Mouse (Mus musculus): Measurements from ENCODE around the gene Slc16a1. TPM values are rescaled to one million over a fixed set of nuclear protein-coding genes. Genes with fewer than 3 reads are reported as not detected.
"Not testable (repeated sequence)": the region's sequence is repeated elsewhere in the genome, so short reads cannot be mapped to it uniquely, and the experiment has no call there.

Gene Slc16a1
- total RNA-seq, 2 experiments from 2014 or later = 49.3 to 122 TPM

- DNase-seq (ENCODE audit: low spot score in 2 of 2) = no peak
These were observed 33.1 kb downstream of the Slc16a1 start for GRCm38 (mm10) chr3:104671543-104671942.

- DNase-seq (ENCODE audit: low spot score in 2 of 2) = no peak
These were observed 33.6 kb downstream of the Slc16a1 start for GRCm38 (mm10) chr3:104672041-104672440.

- DNase-seq (ENCODE audit: low spot score in 2 of 2) = no peak
These were observed 35.3 kb downstream of the Slc16a1 start for GRCm38 (mm10) chr3:104673642-104674328.

GRCm38 (mm10) chr3:104674329-104675220 lies 36.1 kb downstream of the Slc16a1 start:
- no peak for DNase-seq (ENCODE audit: low spot score in 2 of 2)

GRCm38 (mm10) chr3:104675258-104675851 lies 36.9 kb downstream of the Slc16a1 start:
- peak; percentile 64 to 75 for DNase-seq (ENCODE audit: low spot score in 2 of 2)

GRCm38 (mm10) chr3:104677781-104678180 lies 39.3 kb downstream of the Slc16a1 start:
- DNase-seq (ENCODE audit: low spot score in 2 of 2) = no peak

- DNase-seq (ENCODE audit: low spot score in 2 of 2) = no peak
These were observed 40.4 kb downstream of the Slc16a1 start for GRCm38 (mm10) chr3:104678826-104679225.

GRCm38 (mm10) chr3:104682671-104683504 lies 44.4 kb downstream of the Slc16a1 start:
- peak; percentile 43 to 53 for DNase-seq (ENCODE audit: low spot score in 2 of 2)

- peak; percentile 68 to 73 for DNase-seq (ENCODE audit: low spot score in 2 of 2)
These were observed 62.4 kb downstream of the Slc16a1 start for GRCm38 (mm10) chr3:104700751-104701335.

GRCm38 (mm10) chr3:104701761-104702160 lies 63.3 kb downstream of the Slc16a1 start:
- no peak for DNase-seq (ENCODE audit: low spot score in 2 of 2)

GRCm38 (mm10) chr3:104703941-104704340 lies 65.5 kb downstream of the Slc16a1 start:
- DNase-seq (ENCODE audit: low spot score in 2 of 2) = no peak

- no peak for DNase-seq (ENCODE audit: low spot score in 2 of 2)
These were observed 68.0 kb downstream of the Slc16a1 start for GRCm38 (mm10) chr3:104706446-104706845.

- peak in 1 of 2 experiments; percentile 6 for DNase-seq (ENCODE audit: low spot score in 2 of 2)
These were observed 68.7 kb downstream of the Slc16a1 start for GRCm38 (mm10) chr3:104706951-104707771.

- not testable (repeated sequence) for DNase-seq (ENCODE audit: low spot score in 2 of 2)
These were observed 69.3 kb downstream of the Slc16a1 start for GRCm38 (mm10) chr3:104707772-104708144.

Other genes starting within 250 kb of the Slc16a1 start
- gene Lrig2, start 126.8 kb upstream of the Slc16a1 start, total RNA-seq (2021) = 10 to 100 TPM; 11.7 to 14.5 TPM
- 1 to 10 TPM; 2.9 to 4.6 TPM for gene Ppm1j, start 142.4 kb downstream of the Slc16a1 start, total RNA-seq (2021)
- 1 to 10 TPM in 1 of 2 experiments, under 1 TPM in 1; 0.60 to 1.2 TPM for gene Fam19a3, start 143.2 kb downstream of the Slc16a1 start, total RNA-seq (2021)
- 100 to 1,000 TPM; 105 to 116 TPM for gene Rhoc, start 149.7 kb downstream of the Slc16a1 start, total RNA-seq (2021)
- 10 to 100 TPM in 1 of 2 experiments, 1 to 10 TPM in 1; 9.0 to 15.0 TPM for gene Mov10, start 179.9 kb downstream of the Slc16a1 start, total RNA-seq (2021)
- gene St7l, start 225.3 kb downstream of the Slc16a1 start, total RNA-seq (2021) = 10 to 100 TPM; 44.5 to 59.5 TPM
- gene Capza1, start 225.8 kb downstream of the Slc16a1 start, total RNA-seq (2021) = 10 to 100 TPM; 88.8 to 93.1 TPM